Mouse (Mus musculus) right cerebral cortex, postnatal 10 days (tissue): ENCODE measurements at regions not wholly inside any gene's neighbourhood (a gene's known extent, or its start where the extent isn't known, plus 50 kb on each side); places are given as distances from the start of the nearest gene placed in this dataset.

Source experiments
- DNase-seq, 2 experiments: peaks; one replicate each; pipeline ENCODE4 v3.0.0; 2021; ENCODE audit warnings: low spot score in 2 of 2

DNA sequence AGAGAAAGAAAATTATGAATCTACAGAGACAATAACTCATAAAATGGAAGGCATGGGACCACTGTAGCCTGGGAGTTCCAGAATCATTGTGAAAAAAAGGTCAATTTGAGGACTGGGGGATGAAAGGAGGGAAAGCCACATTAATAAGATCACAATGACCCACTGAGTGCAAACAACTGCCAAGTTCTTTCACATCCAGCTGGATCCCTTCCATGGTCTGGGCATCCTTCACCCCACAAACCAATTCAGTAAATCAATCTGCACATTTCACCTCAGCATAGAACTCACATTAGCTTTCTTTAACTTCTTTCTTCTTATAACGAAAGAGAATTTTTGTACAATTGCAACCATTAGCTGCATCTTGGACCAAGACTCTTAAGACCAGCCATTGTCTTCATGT, 169.4 kb downstream of the Gm19410 start:
- DNase-seq = no peak

GRCm38 (mm10) chr8:35939199-35939598, 173.6 kb downstream of the Gm19410 start:
- no peak for DNase-seq

- DNase-seq = no peak
These were observed 176.9 kb downstream of the Gm19410 start for GRCm38 (mm10) chr8:35942515-35942914.

DNA sequence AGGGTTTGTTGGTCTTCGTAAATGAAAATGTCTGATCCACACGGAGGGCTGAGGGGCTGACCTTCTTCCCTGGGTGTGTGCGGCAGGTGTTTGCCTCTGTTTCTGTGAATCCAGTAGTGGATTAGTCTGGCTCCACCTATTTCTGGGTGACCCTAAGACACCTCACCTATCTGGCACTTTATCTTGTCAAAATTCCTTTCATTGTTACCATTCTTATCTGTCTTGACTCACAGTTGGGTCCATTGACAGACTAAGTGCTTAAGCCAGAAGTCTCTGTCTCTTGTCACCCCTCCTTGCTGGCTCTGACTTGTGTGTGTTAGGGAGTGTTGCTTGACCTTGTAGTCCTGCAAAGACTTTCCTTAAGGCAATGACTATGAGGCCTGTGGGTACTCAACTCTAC, 178.1 kb downstream of the Gm19410 start:
- DNase-seq = no peak

- DNase-seq = no peak
These were observed 178.9 kb downstream of the Gm19410 start for GRCm38 (mm10) chr8:35944461-35944860.

- DNase-seq = no peak
These were observed 180.9 kb downstream of the Gm19410 start for GRCm38 (mm10) chr8:35946539-35946940.

- no peak for DNase-seq
These were observed 182.6 kb downstream of the Gm19410 start for GRCm38 (mm10) chr8:35948146-35948545.

DNA sequence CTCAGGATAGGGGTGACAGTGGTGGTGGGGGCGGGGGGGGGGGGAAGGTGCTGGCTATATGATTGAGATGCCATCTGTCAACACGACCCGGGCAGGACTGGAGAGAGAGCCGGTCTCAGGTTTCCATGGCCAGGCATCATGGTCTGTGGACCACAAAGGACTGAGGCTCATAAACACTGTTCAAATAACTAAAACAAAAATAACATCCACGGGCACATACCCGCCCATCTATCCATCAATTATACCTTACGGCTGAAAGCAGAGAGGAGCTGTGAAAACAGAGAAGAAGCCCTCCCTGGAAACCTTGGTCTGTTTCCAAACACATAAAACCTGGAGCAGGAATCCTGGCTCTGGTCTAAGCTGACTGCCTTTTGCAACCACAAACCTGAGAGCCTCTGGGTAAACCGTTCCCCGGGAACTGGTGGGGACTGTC, 183.2 kb downstream of the Gm19410 start:
- no peak for DNase-seq

DNA sequence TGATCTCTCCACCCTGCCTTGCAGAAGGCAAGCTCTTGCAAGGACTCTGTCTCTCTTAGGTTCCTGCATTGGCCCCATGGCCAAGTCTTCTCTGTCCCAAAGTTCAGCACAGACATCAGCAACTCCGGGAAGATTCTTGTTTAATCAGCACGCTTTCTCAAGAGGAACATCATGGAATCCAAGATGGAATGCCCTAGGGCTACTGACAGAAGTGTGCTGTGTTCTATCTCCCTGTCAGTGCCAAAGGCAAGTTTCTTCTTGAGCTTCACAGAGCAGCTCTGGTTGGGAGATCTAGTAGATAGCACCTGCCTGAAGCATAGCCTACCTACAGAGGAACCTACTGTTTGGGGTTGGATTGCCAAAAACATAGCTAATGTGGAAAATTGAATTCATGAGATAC, 189.9 kb downstream of the Gm19410 start:
- no peak for DNase-seq

GRCm38 (mm10) chr8:35956319-35956718, 190.7 kb downstream of the Gm19410 start:
- DNase-seq = no peak

DNA sequence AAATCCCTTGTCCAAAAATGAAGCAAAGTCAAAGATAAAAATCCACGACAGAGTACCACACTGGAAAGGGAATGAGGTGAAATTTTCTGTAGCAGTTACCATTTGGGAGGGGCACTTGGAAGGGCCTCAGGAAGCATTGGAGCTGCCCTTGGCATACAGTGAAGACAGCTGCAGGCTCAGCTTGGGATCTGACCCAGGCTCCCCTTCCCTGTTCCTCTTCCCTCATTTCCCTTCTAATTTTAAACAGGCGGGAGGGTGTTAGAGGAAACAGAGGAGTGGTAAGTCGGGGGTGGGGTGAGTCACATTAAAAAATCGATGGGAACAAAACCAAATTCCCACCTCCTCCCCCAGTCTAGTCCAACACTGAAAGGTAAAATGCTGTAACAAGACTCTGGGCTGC, 193.6 kb downstream of the Gm19410 start:
- no peak for DNase-seq

DNA sequence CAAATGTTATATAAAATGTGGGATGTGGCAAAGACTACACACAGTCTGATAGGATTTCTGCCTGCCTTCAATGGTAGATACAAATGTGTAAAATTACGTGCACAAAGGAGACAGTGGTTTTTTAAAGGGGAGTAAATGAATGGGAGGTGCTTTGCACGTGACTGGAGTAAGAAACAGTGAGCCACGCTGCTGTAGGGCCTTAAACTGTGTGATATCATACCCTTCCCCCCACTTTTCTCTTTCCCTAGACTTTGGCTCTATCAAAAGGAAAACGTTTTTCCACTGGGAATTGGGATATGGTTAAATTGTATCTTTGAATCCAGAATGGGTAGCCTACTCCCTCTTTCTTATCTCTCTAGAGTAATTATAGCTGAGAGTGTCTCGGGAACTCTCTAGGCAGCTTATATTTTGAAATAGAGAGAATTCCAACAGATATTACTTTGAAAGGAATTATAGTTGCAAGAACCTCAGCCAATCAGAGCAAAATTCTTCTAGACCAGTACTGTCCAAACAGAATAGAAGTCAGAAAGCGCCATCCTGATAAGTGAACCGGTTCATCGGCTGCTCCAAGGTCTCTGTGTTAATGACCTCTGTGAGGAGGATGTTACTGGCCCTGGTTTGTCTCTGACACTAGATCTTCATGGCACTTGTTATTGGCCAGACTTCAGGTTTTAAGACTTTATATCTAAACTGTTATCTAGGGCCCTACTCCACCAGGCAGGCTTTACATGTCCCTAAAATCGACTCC, 195.5 kb downstream of the Gm19410 start:
- no peak for DNase-seq

DNA sequence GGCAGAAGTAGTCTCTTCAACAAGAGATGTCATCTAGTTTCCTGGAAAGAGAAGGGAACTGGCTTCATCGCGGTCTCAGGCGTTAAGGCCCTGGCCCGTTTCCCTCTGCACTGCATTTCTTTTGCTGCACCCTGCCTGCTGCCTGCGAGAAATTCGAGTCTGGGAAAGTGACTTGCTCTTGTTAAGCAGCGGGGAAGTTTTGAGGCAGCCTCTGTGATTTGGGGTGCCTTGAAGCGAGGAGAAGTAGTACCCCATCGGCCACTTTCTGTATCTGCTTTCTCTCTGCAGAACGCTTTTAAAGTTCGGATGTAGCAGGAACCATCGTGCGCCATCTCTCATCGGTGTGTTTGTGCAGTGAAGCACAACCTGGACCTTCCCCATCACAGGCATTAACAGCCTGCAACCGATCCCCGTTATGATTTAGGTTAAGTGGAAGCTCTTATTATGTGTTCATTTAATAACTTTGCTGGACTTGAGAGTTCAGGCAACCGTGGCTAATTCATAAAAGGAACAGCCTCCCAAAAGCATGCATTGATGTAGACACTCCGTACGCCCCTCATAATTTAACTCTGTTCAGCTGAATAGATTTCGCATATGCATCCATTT, 196.1 kb downstream of the Gm19410 start:
- DNase-seq = no peak

GRCm38 (mm10) chr8:35964932-35965331, 199.3 kb downstream of the Gm19410 start:
- DNase-seq = no peak

DNA sequence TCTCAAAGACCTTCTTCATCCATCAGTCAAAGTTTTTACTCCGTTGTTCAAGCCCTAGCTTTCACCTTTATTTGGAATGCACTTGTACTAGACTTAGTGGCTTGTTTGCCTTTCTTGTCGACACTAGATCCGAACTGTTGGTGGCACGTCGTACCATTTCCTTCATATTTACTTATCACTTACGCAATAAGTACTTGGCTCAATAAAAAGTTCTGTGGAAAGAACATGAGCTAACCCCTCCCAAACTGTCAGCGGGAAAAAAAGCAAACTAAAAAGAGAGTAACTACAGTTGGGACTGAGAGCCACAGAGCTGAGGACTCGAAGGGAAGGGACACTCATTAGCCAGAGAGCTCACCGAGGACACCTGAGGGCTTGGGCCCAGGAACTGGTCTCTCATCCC, 202.8 kb downstream of the Gm19410 start:
- DNase-seq = no peak

DNA sequence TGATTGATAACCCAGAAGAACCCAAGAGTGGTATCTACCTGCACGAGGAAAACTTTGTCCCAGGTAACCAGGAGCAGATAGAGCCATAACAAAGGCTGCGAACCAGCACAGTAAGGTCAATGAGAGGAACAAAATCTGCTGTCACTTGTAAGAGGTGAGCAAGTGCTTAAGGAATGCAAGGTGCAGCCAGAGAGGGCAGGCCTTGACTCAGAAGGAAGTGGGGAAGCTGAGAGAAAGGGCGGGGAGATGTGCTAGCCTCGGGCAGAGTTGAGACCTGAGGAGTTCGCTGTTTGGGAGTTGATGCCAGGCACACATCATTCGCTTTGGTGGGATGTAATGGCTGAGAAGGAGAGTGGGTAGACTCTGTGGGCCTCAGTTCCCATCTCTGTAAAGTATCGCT, 205.5 kb downstream of the Gm19410 start:
- DNase-seq = no peak

DNA sequence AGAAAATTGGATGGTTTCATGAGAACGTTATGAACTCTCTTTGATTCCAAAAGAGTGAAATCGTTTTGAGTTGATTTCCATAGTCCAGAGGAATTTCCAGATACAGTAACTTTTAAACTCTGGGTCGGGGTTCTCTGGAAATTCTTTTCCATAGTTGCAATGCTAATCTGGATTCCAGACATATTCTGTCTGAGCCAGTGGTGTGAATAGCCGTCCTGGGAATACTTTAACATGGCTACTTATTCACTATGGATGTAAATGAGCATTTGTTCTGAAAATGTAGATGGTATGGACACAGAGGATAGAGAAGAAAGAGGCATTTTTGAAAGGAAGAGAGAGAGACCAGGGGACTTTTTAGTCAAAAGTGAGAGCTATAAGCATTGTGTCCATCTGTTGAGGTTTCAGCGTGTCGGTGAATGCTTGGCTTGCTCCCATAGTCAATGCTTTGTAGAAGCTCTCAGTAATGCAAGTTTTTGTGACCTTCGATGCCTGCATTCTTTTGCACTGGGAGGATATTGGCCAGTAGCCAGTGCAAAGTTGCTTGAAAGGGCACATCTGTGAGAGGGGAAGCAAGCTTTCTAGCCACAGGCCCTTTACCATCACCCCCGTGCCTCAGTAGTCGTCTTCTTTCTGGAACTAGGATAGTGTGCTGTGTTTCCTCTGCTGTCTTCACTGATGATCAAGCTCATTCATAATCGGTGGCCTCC, 208.9 kb downstream of the Gm19410 start:
- DNase-seq = no peak

DNA sequence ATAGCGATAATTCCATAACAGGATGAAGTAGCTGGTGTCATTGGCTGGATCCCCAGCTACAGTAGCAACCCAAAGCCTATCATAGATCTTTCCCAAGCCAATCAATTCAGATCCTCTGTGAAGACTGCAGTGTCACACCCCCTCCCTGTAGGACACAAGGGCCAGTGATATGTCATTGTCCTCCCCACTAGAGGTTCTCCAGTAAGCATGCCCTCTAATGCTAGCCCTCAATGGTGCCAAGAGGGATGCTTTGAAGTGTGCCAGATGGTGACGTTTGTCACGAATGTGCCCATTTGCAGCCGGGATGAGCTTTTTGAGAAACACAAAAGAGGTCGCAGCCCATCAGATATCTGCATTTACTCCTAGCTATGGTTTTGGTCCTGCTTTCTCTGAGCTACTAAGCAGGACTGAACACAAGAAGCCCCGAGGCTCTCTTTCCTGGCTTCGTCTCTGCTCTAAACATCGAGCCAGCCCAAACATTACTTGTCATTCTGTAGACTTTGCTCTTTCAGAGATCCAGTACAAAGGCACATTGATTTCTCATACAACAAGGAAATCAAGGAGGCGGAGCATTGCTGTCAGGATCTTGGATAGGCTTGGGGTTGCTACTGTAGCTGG, 214.2 kb downstream of the Gm19410 start:
- DNase-seq = no peak

DNA sequence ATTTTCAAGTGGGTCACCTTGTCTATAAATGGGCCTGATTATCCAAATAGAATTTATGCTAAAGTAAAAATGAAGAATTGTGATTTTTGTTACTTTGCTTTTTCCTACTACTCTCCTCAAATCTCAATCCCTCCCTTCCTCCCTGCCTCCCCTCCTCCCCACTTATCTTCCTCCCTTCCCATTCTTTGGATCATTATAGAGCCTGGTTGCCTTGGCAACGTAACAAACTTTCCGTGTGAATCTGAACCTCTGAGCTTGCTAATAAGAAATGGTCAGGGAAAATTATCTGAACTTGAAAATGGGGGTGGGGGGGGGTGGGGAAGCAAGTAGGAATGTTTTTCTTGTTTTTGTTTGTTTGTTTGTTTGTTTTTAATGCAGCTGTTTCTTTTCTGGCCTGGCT, 217.5 kb downstream of the Gm19410 start:
- DNase-seq = no peak

DNA sequence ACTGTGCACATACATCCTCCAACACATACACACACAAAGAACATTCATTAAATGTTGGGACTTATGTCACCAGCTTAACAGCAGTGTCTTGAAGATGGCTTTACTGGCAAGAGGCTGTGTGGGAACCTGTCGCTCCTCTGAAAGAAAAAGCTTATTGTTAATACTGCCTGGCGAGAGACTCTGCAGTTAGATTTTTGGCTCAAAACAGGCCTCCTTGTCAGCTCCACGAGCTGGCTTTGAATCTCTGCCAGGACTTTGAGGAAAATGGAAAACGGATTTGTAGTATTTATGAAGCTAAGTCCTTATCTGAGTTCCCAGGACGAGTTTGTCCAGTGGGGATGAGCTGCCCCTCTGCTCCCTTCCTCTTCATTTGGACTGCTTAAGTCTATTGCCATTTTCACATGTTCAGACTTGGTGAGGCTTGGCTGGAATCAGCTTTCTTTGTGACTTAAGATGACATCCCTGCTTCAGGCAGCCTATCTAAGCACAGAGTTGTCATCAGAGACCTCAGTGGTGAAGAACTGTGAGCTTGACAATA, 219.6 kb downstream of the Gm19410 start:
- peak; percentile 28 to 44 for DNase-seq

- no peak for DNase-seq
These were observed 221.7 kb downstream of the Gm19410 start for GRCm38 (mm10) chr8:35987327-35987726.

GRCm38 (mm10) chr8:35991013-35991412, 225.4 kb downstream of the Gm19410 start:
- no peak for DNase-seq
